Comparison of ENCODE assay signal across 28 mouse cellular contexts in genomic region chr4:136713889-136714288, GRCm38 (mm10).
A peak's percentile ranks its signal among the peaks of the same experiment; 100 is the strongest.
DNase-seq lines count a peak whose midpoint lies in the region; ATAC-seq lines count a peak whose summit lies in the region.
"Had no signal": no experiment of that assay in that cellular context is flagged by ENCODE, and none has a peak within 500 bp of the region (broad histone marks: within the 10 kb centered on the region; RNA-seq: fewer than 3 reads in every experiment).

No protein-coding gene starts in this region.

- peaks cover 12% of the 10 kb centered on the region for H3K4me1 ChIP-seq in neural tube, embryonic 12.5 days
- H3K4me1 ChIP-seq in liver, embryonic 12.5 days = peaks cover 14% of the 10 kb centered on the region

- no peaks in the 10 kb centered on the region for H3K27me3 ChIP-seq in neural tube, embryonic 12.5 days (replicated peaks)
- H3K27me3 ChIP-seq in liver, embryonic 12.5 days (replicated peaks) = no peaks in the 10 kb centered on the region
- H3K27me3 ChIP-seq: embryonic facial prominence, embryonic 13.5 days; forebrain, embryonic 12.5 days; forebrain, embryonic 15.5 days had no signal

- no peak overlapping the region for H3K27ac ChIP-seq in neural tube, embryonic 12.5 days
- no peak overlapping the region for H3K27ac ChIP-seq in liver, embryonic 12.5 days
- H3K27ac ChIP-seq: embryonic facial prominence, embryonic 10.5 days; embryonic facial prominence, embryonic 13.5 days; forebrain, embryonic 12.5 days; forebrain, embryonic 15.5 days; heart, adult 2 months; heart, embryonic 10.5 days; heart, embryonic 13.5 days; hindbrain, embryonic 14.5 days; hindbrain, postnatal 0 days had no signal

- no peak for DNase-seq in neural tube, embryonic 10.5 days (ENCODE audit: extremely low spot score, low spot score)
- DNase-seq in thymus, postnatal 14 days = peak; percentile 15
- no peak for DNase-seq in thymus, postnatal 10 days (ENCODE audit: low spot score in 2 of 2)
- peak; percentile 48 for DNase-seq in ZHBTc4 (ENCODE audit: low read depth, low spot score)
- DNase-seq: adrenal gland, adult 2 months; adrenal gland, postnatal 25 days; cerebellum, adult 11-12 months; cerebellum, adult 8-10 months; cerebellum, postnatal 10 days; cerebellum, postnatal 36 days; embryo, embryonic 11 days; gastrocnemius, postnatal 10 days; gastrocnemius, postnatal 36 days; heart, adult 2 months; heart, postnatal 14 days; heart, postnatal 4 days had no signal

- no peaks in the 10 kb centered on the region for H3K9me3 ChIP-seq in neural tube, embryonic 12.5 days
- no peaks in the 10 kb centered on the region for H3K9me3 ChIP-seq in liver, embryonic 12.5 days (replicated peaks)
- H3K9me3 ChIP-seq: embryonic facial prominence, embryonic 10.5 days; embryonic facial prominence, embryonic 13.5 days; forebrain, embryonic 12.5 days; forebrain, embryonic 15.5 days; heart, embryonic 10.5 days; heart, embryonic 13.5 days had no signal

- WGBS in neural tube, embryonic 12.5 days = 92% methylated on average over 7 of the region's 7 CpGs
- 70% methylated on average over 7 of the region's 7 CpGs for WGBS in liver, embryonic 12.5 days (ENCODE audit: insufficient replicate concordance)

- no peak overlapping the region for H3K4me3 ChIP-seq in neural tube, embryonic 12.5 days
- H3K4me3 ChIP-seq in liver, embryonic 12.5 days = no peak overlapping the region
- H3K4me3 ChIP-seq: embryonic facial prominence, embryonic 10.5 days; embryonic facial prominence, embryonic 13.5 days; erythroblast, embryonic 14.5 days; forebrain, embryonic 12.5 days; forebrain, embryonic 15.5 days; heart, adult 2 months; heart, embryonic 10.5 days; heart, embryonic 13.5 days had no signal

- no peak for ATAC-seq in neural tube, embryonic 12.5 days (ENCODE audit: low FRiP score, low read depth)
- no peak for ATAC-seq in liver, embryonic 12.5 days
- ATAC-seq: forebrain, embryonic 15.5 days; hindbrain, postnatal 0 days; inflammation-experienced regulatory T-cells, adult 6 months had no signal

- H3K9ac ChIP-seq in neural tube, embryonic 12.5 days = 0 out of 2 replicates have a peak overlapping the region, but pooled peaks have one; percentile 3
- no peak overlapping the region for H3K9ac ChIP-seq in liver, embryonic 12.5 days
- H3K9ac ChIP-seq: embryonic facial prominence, embryonic 13.5 days; forebrain, embryonic 12.5 days; forebrain, embryonic 15.5 days; heart, embryonic 13.5 days; hindbrain, embryonic 14.5 days had no signal

- H3K4me2 ChIP-seq in neural tube, embryonic 12.5 days (replicated peaks) = no peak overlapping the region
- H3K4me2 ChIP-seq in liver, embryonic 12.5 days = no peak overlapping the region
- H3K4me2 ChIP-seq: embryonic facial prominence, embryonic 13.5 days; forebrain, embryonic 12.5 days; forebrain, embryonic 15.5 days; heart, embryonic 13.5 days; hindbrain, embryonic 14.5 days had no signal

- peaks cover under 1% of the 10 kb centered on the region; the same call in 1 of the 2 replicates for H3K36me3 ChIP-seq in neural tube, embryonic 12.5 days
- no peaks in the 10 kb centered on the region for H3K36me3 ChIP-seq in liver, embryonic 12.5 days
- H3K36me3 ChIP-seq: embryonic facial prominence, embryonic 13.5 days; forebrain, embryonic 15.5 days; heart, embryonic 10.5 days; heart, embryonic 13.5 days had no signal

Comparison
In these comparisons a context has a peak if more than half of its experiments do, and no peak if none do; other contexts are left out.
1. DNase-seq: peak in thymus, postnatal 14 days (single experiment) and ZHBTc4 (single experiment); none in neural tube, embryonic 10.5 days (single experiment) and thymus, postnatal 10 days (0 of 2).